Mouse (Mus musculus) lung, adult 2 months (tissue): ENCODE results near the gene Pofut2. TPM values are rescaled to one million over a fixed set of nuclear protein-coding genes. Genes with fewer than 3 reads are reported as not detected.

Experiments used
- DNase-seq: peaks from one replicate; pipeline ENCODE4 v3.0.0; 2022
- H3K4me1 ChIP-seq: fragments of 200-500 bp; 2 replicates; pipeline ENCODE4 v1.6.1; 2011; ENCODE audit warnings: low read length; ENCODE audit not compliant: control insufficient read depth, insufficient read depth
- H3K4me3 ChIP-seq: fragments of 200-500 bp; replicated peaks from 2 replicates; pipeline ENCODE3; 2011; ENCODE audit warnings: low read depth, mild to moderate bottlenecking, control low read depth, low read length; ENCODE audit errors: extremely low read depth
- CTCF ChIP-seq: fragments of 200-500 bp; IDR thresholded peaks from 2 replicates; pipeline ENCODE4 v1.5.1; 2011; ENCODE audit warnings: mild to moderate bottlenecking, low read length, control low read depth; ENCODE audit not compliant: insufficient read depth
- POLR2A ChIP-seq: fragments of 200-500 bp; IDR thresholded peaks from 2 replicates; pipeline ENCODE4 v1.6.1; 2011; ENCODE audit warnings: low read depth, mild to moderate bottlenecking, control low read depth, low read length, borderline replicate concordance; ENCODE audit errors: extremely low read depth
- WGBS: fragments of 180-500 bp; shearing (Covaris S2); methylation state at CpG from one replicate; pipeline ENCODE4 v1.1.7; 2018; 5-methylcytosine and 5-hydroxymethylcytosine counted together
- polyA plus RNA-seq: library from polyadenylated mRNA; depleted of rRNA; stranded (reverse); fragments of >200 nt; gene quantifications from 2 replicates; pipeline ENCODE4 v1.2.3, GENCODE M21; 2012

The Pofut2 gene
- polyA plus RNA-seq, 1 experiment: 81.3 TPM

DNA sequence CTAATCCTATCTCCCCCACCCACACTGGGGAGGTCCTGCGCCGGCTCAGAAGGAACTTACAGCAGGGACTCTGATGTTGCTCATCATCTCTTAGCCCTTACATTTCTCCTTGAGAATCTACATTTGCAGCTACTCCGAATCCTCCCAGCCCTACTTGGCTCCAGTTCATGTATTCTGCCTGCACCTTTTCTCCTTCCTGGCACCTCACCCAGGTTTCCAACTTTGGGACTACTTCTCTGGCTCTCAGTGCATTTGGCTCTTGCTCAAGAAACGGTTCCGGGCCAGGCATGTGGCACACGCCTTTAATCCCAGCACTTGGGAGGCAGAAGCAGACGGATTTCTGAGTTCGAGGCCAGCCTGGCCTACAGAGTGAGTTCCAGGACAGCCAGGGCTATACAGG is 28.6 kb downstream of the Pofut2 start:
- TF ChIP-seq POLR2A (no peak), CTCF (no peak)
- H3K4me3 ChIP-seq: no peak overlapping the region
- no peaks in the 10 kb centered on the region; the same call in 1 of the 2 replicates for H3K4me1 ChIP-seq
- 64% methylated on average over 8 of the region's 8 CpGs for WGBS
- DNase-seq: no peak

DNA sequence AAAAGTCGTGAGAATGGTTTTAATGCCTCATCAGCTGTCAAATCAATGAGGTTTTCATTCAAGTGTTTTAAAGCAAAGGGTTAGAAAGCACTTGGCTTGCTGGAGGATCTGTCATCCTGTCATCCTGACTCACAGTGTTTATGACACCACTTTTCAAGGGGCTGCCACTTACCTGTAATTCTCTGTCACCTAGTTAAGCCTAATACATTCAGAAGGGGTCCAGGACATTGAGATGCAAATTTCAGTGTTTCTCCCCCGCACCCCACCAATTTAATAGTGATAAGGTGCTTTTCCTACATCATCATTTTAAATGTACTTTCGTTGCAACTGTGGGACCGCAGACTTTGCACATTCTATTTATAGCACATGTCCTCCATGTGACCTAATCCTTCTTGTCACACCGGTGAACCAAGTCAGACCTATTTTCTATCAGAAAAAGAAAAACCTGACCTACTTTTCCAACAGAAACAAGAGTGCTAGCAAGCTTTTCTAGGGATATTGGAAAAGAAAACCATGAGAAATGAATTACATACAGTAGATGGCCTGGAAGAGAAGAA is 29.7 kb downstream of the Pofut2 start:
- no peak for DNase-seq
- no peak for TF ChIP-seq POLR2A
- no peak for TF ChIP-seq CTCF
- 28% methylated on average over 5 of the region's 5 CpGs for WGBS
- Histone ChIP-seq H3K4me1 (no peaks in the 10 kb centered on the region; the same call in 1 of the 2 replicates), H3K4me3 (no peak overlapping the region)

DNA sequence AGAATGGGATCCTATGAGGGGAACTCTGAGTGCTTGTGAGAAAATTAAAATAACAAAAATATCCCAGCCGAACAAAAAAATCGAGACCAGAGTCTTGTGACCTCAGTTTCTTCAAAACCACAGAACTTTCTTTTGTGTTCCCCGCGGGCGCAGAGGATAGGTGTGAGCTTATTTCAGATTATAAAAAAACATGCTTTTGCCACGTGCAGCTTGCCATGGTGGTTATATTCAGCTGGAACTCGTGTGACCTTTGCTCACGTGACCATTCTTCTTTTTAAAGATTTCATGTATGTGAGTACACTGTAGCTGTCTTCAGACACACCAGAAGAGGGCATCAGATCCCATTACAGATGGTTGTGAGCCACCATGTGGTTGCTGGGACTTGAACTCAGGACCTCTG is 30.5 kb downstream of the Pofut2 start:
- no peak overlapping the region for H3K4me3 ChIP-seq
- no peak for TF ChIP-seq POLR2A
- no peaks in the 10 kb centered on the region for H3K4me1 ChIP-seq
- DNase-seq: no peak
- WGBS: 78% methylated on average over 8 of the region's 8 CpGs

DNA sequence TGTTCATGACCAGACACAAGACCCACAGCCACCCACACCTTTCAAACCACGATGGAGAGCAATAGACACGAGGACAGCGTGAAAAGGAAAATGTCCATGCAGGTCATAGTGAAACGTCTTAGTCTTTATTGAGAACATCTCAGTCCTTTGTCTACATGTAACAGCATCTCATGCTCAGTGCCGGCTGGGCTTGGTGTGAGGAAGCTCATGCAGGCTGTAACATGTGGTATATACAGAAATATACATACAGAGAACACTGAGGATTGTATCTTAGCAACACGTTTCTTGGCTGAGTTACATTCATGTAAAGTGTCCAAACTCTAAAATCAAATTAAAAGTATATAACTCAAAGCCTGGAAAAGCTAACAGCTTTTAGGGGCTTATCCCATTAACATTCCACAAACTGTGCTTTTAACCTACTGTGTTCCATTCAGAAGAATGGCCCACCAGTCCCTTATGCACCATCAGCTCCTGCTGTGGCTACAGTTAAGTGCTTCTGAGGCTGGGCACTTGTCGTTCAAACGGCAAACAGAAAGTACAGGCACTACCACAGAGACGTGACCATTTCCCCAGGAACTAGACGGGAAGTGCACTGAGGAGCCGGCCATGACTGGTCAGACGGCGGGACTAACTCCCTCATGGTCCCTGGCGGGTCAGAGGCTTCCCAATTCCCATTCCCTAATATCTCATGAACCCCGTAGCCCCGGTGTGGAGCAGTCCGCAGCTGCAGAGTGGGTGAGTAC is 31.8 kb downstream of the Pofut2 start:
- H3K4me3 ChIP-seq: no peak overlapping the region
- TF ChIP-seq POLR2A: no peak
- TF ChIP-seq CTCF: no peak
- H3K4me1 ChIP-seq: no peaks in the 10 kb centered on the region
- 58% methylated on average over 17 of the region's 17 CpGs for WGBS
- no peak for DNase-seq

DNA sequence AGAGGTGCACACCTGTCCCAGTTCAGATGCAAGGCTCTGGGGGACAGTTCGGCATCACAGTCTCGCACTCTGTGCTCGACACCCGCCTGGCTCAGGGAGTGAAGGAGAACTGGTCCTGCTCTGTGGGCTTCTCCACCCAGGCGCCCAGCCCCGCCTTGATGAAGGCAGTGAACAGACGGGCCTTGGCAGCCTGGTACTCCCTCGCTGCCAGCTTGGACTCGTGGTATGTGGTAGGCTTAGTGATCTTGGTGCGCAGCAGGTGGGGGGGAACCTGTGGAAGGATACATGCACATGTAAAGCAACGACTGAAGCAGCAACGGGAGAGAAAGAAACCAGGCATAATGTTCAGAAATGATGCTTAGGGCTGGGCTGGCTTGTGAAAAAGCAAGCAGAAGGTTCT is 35.7 kb downstream of the Pofut2 start:
- TF ChIP-seq POLR2A (no peak), CTCF (no peak)
- Histone ChIP-seq H3K4me3 (no peak overlapping the region), H3K4me1 (no peaks in the 10 kb centered on the region)
- WGBS: 91% methylated on average over 12 of the region's 12 CpGs
- DNase-seq: no peak

DNA sequence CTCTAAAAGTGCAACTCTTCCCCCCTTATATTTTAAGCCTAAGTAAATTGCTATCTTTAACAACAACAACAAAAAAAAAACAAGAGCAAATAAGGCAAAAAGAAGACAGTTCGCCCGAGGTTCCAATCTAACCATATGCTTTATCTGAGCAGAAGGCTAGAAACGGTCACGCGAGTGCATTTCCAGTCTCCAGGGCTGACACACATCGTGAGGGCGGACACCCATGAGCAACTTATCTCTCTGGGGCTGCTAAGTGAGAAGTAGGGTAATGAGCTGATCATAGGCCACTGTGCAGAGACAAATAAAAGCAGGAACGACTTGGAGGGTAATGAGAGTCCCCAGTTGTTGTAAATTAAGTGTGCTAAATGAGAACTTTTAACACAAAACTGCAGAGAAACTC is 39.6 kb downstream of the Pofut2 start:
- Histone ChIP-seq H3K4me3 (no peak overlapping the region), H3K4me1 (no peaks in the 10 kb centered on the region)
- no peak for TF ChIP-seq CTCF
- no peak for TF ChIP-seq POLR2A
- DNase-seq: no peak
- WGBS: 87% methylated on average over 8 of the region's 8 CpGs

DNA sequence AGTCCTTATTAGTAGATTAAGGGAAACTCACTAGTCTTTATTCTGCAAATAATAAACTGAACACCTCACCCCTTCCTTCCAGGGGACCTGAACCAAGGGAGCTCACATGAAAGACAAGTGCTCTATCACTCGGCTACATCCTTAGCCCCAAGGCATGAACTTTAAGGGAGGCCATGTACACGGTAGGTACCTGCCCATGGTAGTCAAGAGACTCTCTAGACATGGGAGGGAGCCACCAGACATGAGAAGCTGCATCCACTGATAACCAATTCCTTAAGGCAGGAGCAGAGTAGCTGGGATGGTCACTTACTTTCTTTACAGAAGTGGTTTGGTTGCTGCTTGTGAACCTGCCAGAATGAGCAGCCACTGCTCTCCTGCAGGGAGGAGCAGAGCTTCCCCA is 40.2 kb downstream of the Pofut2 start:
- 88% methylated on average over 2 of the region's 2 CpGs for WGBS
- no peak for DNase-seq
- Histone ChIP-seq H3K4me3 (no peak overlapping the region), H3K4me1 (no peaks in the 10 kb centered on the region)
- no peak for TF ChIP-seq POLR2A
- TF ChIP-seq CTCF: no peak

DNA sequence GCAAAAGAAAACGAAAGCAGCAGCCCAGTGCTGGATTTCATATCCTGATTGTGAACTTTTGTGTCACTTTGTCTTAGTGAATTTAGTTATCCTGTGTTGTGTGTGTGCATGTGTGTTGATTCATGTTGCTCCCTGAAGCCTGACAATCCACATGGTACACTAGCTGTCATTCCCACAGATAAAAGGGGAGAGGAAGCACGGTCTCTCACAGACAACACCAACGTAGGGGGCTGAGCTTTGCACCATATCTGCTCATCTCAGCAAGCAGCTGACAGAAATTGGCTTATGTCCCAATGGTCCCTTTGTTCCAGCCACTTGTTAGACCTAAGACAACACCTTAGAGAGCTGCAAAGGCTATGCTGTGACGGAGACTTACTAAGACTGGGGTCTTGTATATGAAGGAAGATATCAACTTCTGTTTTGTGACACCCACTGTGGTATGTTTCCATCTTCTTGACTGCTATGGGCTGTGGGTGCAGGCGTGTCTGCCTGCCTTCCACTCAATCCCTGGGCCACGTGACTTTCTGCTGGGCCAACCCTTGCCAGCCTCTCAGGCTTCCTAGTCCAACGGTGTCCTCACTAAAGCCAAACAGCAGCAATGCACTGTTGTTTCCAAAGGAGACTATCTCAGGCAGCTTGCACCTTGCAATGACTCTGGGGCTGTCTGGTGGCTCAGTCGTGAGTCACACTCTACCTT is 41.4 kb downstream of the Pofut2 start:
- DNase-seq: no peak
- no peak for TF ChIP-seq CTCF
- TF ChIP-seq POLR2A: no peak
- 65% methylated on average over 8 of the region's 8 CpGs for WGBS
- no peaks in the 10 kb centered on the region for H3K4me1 ChIP-seq
- H3K4me3 ChIP-seq: no peak overlapping the region

DNA sequence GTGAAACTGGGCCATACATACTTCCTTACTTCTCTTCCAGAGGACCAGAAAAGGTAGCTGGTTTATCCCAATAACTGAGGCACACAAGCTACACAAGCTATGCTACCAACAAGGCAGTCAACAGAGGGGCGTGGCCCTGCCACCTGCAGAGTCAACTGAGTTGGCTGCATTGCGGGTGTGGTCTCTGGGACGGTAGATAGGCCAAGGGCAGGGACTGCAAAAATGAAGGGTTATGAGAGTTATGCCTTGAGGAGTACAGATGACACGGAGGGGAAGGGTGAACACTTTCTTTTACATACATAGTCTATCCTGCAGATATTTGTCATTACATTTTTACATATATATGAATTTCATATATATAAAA is 41.9 kb downstream of the Pofut2 start:
- no peak overlapping the region for H3K4me3 ChIP-seq
- 82% methylated on average over 4 of the region's 4 CpGs for WGBS
- TF ChIP-seq CTCF: no peak
- TF ChIP-seq POLR2A: no peak
- H3K4me1 ChIP-seq: no peaks in the 10 kb centered on the region
- no peak for DNase-seq

DNA sequence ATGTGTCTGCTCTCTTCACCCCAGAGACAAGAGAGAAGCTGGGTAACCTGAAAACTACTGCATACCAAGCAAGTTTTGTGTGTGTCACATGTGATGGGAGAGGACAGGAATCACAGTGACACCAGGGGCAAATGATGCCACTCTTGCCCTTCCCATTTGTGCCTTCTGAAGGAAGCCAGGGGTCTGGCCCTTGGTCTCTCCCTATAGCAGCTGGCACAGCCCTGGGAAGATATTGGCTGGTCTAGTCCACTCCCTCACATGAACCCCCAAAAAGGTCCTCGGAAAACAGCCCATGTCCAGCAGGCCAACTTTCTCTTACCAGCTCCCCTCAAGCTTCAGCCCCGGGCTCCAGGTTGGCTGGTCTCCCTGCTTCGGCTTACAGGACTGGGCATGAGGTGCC is 45.3 kb downstream of the Pofut2 start:
- DNase-seq: no peak
- no peak for TF ChIP-seq CTCF
- no peak for TF ChIP-seq POLR2A
- Histone ChIP-seq H3K4me3 (no peak overlapping the region), H3K4me1 (no peaks in the 10 kb centered on the region)
- WGBS: 84% methylated on average over 3 of the region's 3 CpGs

DNA sequence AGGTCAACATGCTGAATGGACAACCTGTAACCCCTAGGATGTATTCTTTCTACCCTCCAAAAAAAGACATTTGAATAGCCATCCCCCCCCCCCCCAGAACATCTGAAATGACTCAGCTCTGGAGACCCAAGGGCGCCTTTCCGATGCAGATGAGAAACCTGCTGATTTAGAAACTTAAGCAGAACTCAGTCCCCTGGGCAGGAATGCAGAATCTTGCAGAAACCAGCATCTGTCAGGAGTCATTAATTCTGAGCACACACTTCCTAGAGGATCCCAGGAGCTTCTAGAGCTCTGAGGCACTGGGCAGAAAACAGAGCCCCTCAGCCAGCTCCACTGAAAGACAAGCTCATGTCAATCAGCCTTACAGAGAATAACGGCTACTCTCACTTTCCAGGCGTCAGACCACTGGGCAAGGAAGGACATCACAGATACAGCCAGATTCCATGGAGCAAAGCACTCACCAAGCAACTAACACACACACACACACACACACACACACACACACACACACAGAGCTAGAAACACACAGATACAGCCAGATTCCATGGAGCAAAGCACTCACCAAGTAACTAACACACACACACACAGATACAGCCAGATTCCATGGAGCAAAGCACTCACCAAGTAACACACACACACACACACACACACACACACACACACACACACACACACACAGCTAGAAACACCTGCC is 46.0 kb downstream of the Pofut2 start:
- no peak for TF ChIP-seq POLR2A
- TF ChIP-seq CTCF: no peak
- WGBS: 67% methylated on average over 4 of the region's 4 CpGs
- Histone ChIP-seq H3K4me1 (no peaks in the 10 kb centered on the region), H3K4me3 (no peak overlapping the region)
- DNase-seq: no peak
